Mouse (Mus musculus) midbrain, postnatal 0 days (tissue): ENCODE results near the gene Ccdc92. TPM values are rescaled to one million over a fixed set of nuclear protein-coding genes. Genes with fewer than 3 reads are reported as not detected.

Experiments used
- ATAC-seq: fragments of 200-750 bp; cut with Nextera tagmentation; 2 replicates; pipeline ENCODE4 v1.8.0; 2017; ENCODE audit warnings: moderate number of reproducible peaks, mild to moderate bottlenecking, moderate TSS enrichment, moderate library complexity; ENCODE audit not compliant: low FRiP score
- DNase-seq: peaks from one replicate; pipeline ENCODE4 v3.0.0-alpha.2; 2015; ENCODE audit warnings: low spot score
- H3K27ac ChIP-seq: fragments of 300-500 bp; sonication (generic); 2 replicates; pipeline ENCODE4 v1.5.1; 2014; ENCODE audit warnings: low read depth, mild to moderate bottlenecking, low read length, mixed read lengths
- H3K27me3 ChIP-seq: fragments of 300-500 bp; sonication (generic); 2 replicates; pipeline ENCODE4 v1.6.1; 2014; ENCODE audit warnings: low read length, control low read depth, mixed read lengths; ENCODE audit not compliant: insufficient read depth
- H3K36me3 ChIP-seq: fragments of 300-500 bp; sonication (generic); 2 replicates; pipeline ENCODE4 v1.6.1; 2014; ENCODE audit warnings: low read length, control low read depth, mixed read lengths; ENCODE audit not compliant: insufficient read depth
- H3K4me1 ChIP-seq: fragments of 300-500 bp; sonication (generic); 2 replicates; pipeline ENCODE4 v1.6.1; 2014; ENCODE audit warnings: mild to moderate bottlenecking, control low read depth, antibody characterized with exemption, low read length, mixed read lengths; ENCODE audit not compliant: insufficient read depth
- H3K4me2 ChIP-seq: fragments of 300-500 bp; sonication (generic); 2 replicates; pipeline ENCODE4 v1.6.1; 2014; ENCODE audit warnings: low read depth, mild to moderate bottlenecking, low read length, mixed read lengths; ENCODE audit not compliant: poor library complexity, severe bottlenecking
- H3K4me3 ChIP-seq: fragments of 300-500 bp; sonication (generic); 2 replicates; pipeline ENCODE4 v1.5.1; 2014; ENCODE audit warnings: low read depth, mild to moderate bottlenecking, low read length, moderate library complexity
- H3K9ac ChIP-seq: fragments of 300-500 bp; sonication (generic); replicated peaks from 2 replicates; pipeline ENCODE4 v1.6.1; 2014; ENCODE audit warnings: mild to moderate bottlenecking, low read length, moderate library complexity, mixed read lengths; ENCODE audit not compliant: poor library complexity, severe bottlenecking
- H3K9me3 ChIP-seq: fragments of 300-500 bp; sonication (generic); 2 replicates; pipeline ENCODE4 v1.6.1; 2016; ENCODE audit warnings: low read length, control low read depth
- CTCF ChIP-seq: IDR thresholded peaks from 2 replicates; pipeline ENCODE4 v1.5.1; 2016; ENCODE audit warnings: antibody characterized with exemption, mild to moderate bottlenecking
- WGBS: fragments of 180-500 bp; shearing (Covaris S2); extraction: QIAGEN DNeasy Blood & Tissue Kit; methylation state at CpG from one replicate; pipeline ENCODE4 v1.1.7; 2014; 5-methylcytosine and 5-hydroxymethylcytosine counted together
- polyA plus RNA-seq: library from polyadenylated mRNA; unstranded; fragments of >200 nt; fragmentation: Nextera tagmentation; extraction: Ambion mirVana; gene quantifications from 2 replicates; pipeline ENCODE4 v1.2.1, GENCODE M21; 2015
- total RNA-seq: library from RNA; depleted of rRNA; stranded (reverse); fragments of >200 nt; gene quantifications from 2 replicates; pipeline ENCODE4 v1.2.3, GENCODE M21; 2014

The Ccdc92 gene
- total and polyA plus RNA-seq, 2 experiments from 2014 or later: 39.9 to 57.8 TPM

DNA sequence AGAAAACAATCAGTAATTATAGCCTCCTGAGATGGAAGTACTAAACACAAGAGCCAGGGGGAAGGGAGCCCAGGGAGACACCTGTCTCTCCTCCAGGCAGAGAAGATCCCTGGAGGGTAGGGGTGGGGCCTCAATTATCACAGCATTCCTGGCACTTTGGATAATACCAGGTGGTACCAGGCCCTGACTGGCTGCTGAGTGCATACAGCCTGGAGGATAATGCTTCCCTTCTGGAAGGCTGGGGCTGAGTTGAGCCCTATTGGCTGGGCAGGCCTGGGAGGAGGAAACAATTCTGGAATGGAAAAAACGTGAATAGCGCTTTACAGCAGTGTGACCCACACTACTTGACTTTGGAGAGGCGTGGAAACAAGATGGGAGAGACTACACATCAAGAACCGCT is 10.7 kb downstream of the Ccdc92 start:
- DNase-seq (no peak), ATAC-seq (no peak)
- no peaks in the 10 kb centered on the region for H3K36me3 ChIP-seq
- H3K4me3 ChIP-seq: no peak overlapping the region
- no peaks in the 10 kb centered on the region for H3K4me1 ChIP-seq
- no peak overlapping the region for H3K4me2 ChIP-seq
- no peaks in the 10 kb centered on the region for H3K9me3 ChIP-seq
- WGBS: 57% methylated on average over 4 of the region's 4 CpGs
- H3K27me3 ChIP-seq: no peaks in the 10 kb centered on the region
- no peak overlapping the region for H3K27ac ChIP-seq
- H3K9ac ChIP-seq: no peak overlapping the region
- no peak for TF ChIP-seq CTCF

DNA sequence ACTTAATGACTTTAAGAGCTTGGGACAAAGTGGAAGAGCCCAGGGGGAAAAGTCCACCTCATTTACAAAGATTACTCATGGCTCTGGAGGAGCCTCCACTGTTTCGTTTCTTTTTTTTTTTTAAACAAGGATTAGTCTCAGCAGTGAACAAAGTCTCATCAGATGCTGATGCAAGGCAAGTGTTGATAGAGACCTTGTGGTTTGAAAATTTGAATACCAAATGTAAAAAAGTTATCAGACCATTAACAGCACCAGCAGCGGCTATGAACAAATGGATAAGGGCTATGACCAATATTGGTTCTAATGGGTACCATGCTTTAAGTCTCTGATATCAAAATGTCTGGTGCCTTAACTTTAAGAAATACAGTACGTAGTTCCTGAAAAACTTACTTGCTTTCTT is 13.2 kb downstream of the Ccdc92 start:
- Histone ChIP-seq H3K4me2 (no peak overlapping the region), H3K9me3 (no peaks in the 10 kb centered on the region), H3K9ac (no peak overlapping the region), H3K27me3 (no peaks in the 10 kb centered on the region), H3K27ac (no peak overlapping the region), H3K4me1 (no peaks in the 10 kb centered on the region), H3K4me3 (no peak overlapping the region), H3K36me3 (no peaks in the 10 kb centered on the region)
- ATAC-seq: no peak
- WGBS: 69% methylated on average over 3 of the region's 3 CpGs
- no peak for TF ChIP-seq CTCF
- no peak for DNase-seq

- Histone ChIP-seq H3K27ac (no peak overlapping the region), H3K9ac (no peak overlapping the region), H3K4me1 (no peaks in the 10 kb centered on the region), H3K9me3 (no peaks in the 10 kb centered on the region), H3K4me3 (no peak overlapping the region), H3K27me3 (no peaks in the 10 kb centered on the region), H3K36me3 (no peaks in the 10 kb centered on the region), H3K4me2 (no peak overlapping the region)
- TF ChIP-seq CTCF: no peak
- WGBS: 58% methylated on average over 1 of the region's 1 CpGs
- ATAC-seq (no peak), DNase-seq (no peak)
These were observed 15.2 kb downstream of the Ccdc92 start for GRCm38 (mm10) chr5:124847014-124847413.

DNA sequence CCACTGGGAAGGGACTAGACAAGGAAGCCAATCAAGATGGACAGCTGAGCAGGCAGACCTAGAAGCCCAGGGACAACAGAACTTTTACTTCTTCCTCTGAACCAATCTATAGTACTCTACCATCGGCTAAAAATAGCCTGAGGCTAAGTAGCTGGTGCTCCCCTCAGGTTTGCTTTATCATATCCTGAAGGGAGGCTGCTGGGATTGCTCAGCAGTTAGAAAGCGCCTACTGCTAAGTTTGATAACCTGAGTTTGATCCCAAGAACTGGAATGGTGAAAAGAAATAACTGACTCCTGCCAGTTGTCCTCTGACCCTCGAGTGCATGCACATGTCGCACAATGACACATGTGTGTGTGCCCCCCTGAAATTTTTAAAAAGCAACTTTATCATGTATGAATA is 17.3 kb downstream of the Ccdc92 start:
- DNase-seq (no peak), ATAC-seq (no peak)
- H3K9ac ChIP-seq: no peak overlapping the region
- no peak for TF ChIP-seq CTCF
- no peaks in the 10 kb centered on the region for H3K9me3 ChIP-seq
- no peak overlapping the region for H3K4me2 ChIP-seq
- H3K27ac ChIP-seq: no peak overlapping the region
- WGBS: 66% methylated on average over 4 of the region's 4 CpGs
- no peaks in the 10 kb centered on the region for H3K4me1 ChIP-seq
- no peaks in the 10 kb centered on the region for H3K27me3 ChIP-seq
- H3K4me3 ChIP-seq: no peak overlapping the region
- no peaks in the 10 kb centered on the region for H3K36me3 ChIP-seq

DNA sequence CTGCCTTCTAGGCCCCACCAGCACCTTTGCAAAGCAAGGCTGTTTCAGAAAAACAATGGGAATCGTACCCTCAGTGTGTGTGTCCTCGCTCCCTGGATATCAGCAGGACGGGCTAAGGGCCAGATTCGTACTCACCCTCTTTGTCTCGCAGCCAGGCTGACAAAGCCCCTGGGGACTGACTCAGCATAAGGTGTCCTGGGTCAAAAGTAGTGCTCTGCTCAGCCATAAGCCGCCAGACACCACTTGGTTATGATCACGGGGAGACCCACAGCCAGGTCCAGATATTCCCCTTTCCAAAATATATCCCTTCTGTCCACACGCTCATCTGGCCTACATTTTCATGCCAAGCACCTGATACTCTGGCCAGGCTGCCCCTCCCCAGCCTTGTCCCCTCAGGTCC is 18.8 kb downstream of the Ccdc92 start:
- no peaks in the 10 kb centered on the region for H3K27me3 ChIP-seq
- WGBS: 62% methylated on average over 8 of the region's 8 CpGs
- H3K4me2 ChIP-seq: no peak overlapping the region
- no peak overlapping the region for H3K27ac ChIP-seq
- TF ChIP-seq CTCF: no peak
- H3K4me1 ChIP-seq: no peaks in the 10 kb centered on the region
- DNase-seq (no peak), ATAC-seq (no peak)
- no peak overlapping the region for H3K4me3 ChIP-seq
- no peaks in the 10 kb centered on the region for H3K9me3 ChIP-seq
- H3K36me3 ChIP-seq: peaks cover 11% of the 10 kb centered on the region
- no peak overlapping the region for H3K9ac ChIP-seq

GRCm38 (mm10) chr5:124840669-124841068 is 21.6 kb downstream of the Ccdc92 start:
- H3K9me3 ChIP-seq: no peaks in the 10 kb centered on the region
- no peak overlapping the region for H3K4me3 ChIP-seq
- whole genome bisulfite sequencing: 70% methylated on average over 2 of the region's 2 CpGs
- ATAC-seq: peak; percentile 58; the same call in 1 of the 2 replicates
- H3K27me3 ChIP-seq: no peaks in the 10 kb centered on the region
- peaks cover 38% of the 10 kb centered on the region for H3K36me3 ChIP-seq
- TF ChIP-seq CTCF: no peak
- H3K27ac ChIP-seq: no peak overlapping the region; the same call in 1 of the 2 replicates
- no peak overlapping the region for H3K9ac ChIP-seq
- H3K4me1 ChIP-seq: no peaks in the 10 kb centered on the region
- peak; percentile 69 for DNase-seq
- no peak overlapping the region for H3K4me2 ChIP-seq
